Mouse (Mus musculus) thymus, postnatal 14 days (tissue): ENCODE data around the gene Sesn1.
A peak's percentile ranks its signal among the peaks of the same experiment; 100 is the strongest.
"Not testable (repeated sequence)": the region's sequence is repeated elsewhere in the genome, so short reads cannot be mapped to it uniquely, and the experiment has no call there.

Source experiments
- DNase-seq: peaks from one replicate; pipeline ENCODE4 v3.0.0; 2021

Sesn1 gene

DNA sequence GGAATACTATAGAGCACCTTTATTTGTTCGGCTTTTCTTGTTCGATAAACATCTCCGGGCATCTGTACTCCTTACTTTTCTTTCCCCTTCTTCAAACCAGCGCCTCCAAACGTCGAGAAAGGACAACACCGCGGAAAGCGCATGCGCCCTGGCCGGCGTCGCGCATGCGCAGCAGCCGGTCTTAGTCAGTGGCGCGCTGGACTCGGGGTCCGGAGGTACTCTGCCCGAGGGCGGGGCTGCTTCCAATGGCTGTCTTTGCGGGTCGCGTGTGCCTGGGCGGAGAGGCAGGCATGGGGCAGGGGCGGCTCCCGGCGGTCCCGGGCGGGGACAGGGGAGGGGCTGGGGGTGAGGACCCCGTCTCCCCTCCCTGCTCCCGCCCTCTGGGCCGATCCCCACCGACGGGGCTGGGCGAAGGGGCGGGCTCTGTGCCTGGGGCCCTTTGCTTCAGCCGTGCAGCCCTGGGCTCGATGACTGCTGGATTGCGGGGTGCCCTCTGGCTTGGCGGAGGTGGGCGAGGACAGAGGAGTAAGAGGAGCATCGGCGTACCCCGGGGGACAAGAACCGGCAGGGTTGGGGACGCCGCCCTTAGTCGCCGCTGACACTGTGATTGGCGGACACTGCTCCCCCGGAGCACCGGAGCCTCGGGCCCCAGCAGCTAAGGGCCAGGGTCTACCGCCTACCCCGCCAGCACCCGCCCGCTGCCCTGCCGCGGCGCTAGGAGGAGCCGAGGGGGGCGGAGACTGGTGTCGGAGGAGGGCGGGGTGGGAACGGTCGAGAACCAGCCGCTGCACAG lies at the start of gene Sesn1, which contains the start of gene Cep57l1:
Gene Sesn1 (plus strand): TSS at position 165 of the 793 bp plus-strand sequence.
Gene Cep57l1 (minus strand): TSS at position 101 of the 793 bp plus-strand sequence.
- peak; percentile 92 for DNase-seq

DNA sequence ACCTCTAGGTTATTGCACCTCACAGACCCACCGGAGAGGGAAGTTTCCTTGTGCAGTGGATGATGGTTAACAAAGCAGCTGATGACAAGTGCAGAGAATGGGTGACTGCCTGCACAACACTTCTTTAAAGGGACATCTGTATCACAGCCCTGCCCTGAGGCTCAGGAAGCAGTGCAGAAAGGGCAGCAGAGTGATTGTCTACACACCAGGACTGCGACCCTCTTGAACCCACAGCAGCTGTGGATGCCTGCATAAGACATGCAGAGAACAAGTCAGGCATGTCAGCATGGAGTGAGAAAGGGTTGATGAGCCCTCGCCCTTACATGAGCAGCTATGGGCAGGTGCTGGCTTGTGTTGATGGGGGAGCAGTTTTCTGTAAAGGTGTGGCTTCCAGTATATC lies 48.9 kb upstream of the Sesn1 start:
- DNase-seq, result no peak

- no peak for DNase-seq
Observed at GRCm38 (mm10) chr10:41763741-41764385, 45.9 kb upstream of the Sesn1 start.

- no peak for DNase-seq
Observed at GRCm38 (mm10) chr10:41765586-41765985, 44.1 kb upstream of the Sesn1 start.

DNA sequence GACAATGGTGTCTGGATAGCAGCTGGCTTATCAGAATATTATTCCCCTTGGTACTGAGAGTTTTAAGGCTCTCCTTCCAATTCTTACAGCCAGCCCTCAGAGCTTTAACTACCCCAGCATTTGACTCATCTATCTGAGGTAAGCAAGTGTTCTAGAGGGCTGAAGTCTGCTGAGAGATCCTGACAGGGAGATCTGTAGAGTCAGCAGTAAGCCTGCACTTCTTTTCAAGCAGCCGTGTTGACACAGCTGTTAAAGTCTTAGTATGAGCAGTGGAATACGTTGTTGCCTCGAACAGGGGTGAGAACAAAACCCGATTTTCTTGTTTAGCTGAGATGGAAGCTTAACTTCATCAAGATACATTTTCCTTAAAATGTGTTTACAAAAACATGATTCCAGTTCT lies 43.5 kb upstream of the Sesn1 start:
- no peak for DNase-seq

- no peak for DNase-seq
Observed at GRCm38 (mm10) chr10:41767254-41767653, 42.5 kb upstream of the Sesn1 start.

DNA sequence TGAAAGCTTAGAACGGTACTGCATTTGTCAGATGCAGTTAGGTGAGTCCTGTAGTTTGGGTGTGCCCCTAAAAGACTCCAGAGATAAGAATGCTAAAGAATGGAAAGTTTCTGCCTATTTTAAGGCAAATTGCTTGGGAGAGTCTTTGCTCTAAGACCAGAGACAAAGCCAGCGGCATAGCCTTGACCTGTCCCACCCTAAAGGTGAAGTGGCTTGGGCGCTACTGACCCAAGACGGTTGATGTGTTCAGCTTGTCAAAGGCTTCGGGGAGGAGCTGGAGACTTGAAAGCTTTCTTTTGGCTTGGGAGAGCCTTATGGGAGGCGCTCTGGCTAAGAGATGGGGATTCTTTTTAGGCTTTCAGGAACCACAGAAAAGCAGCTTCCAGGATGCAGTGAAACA lies 17.4 kb upstream of the Sesn1 start:
- DNase-seq, result no peak

DNA sequence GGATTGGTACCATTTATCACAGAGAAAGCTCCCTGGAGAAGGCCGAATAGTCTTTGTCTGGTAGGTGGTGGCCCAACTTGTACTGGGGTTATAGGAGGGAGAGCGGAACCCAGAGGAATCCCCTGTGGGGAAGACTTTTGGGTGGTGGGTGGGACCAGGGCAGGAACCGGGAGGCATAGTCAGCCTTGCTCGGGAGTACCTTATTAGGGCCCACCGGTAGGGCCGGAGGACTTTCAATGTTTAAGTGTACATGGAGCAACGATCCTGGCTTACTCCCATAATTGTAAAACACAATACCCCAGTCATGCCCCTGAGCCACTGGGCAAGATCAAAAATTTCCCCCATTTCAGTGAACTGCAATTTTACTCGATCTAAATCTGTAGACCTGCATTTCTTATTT lies 12.5 kb upstream of the Sesn1 start:
- no peak for DNase-seq

DNA sequence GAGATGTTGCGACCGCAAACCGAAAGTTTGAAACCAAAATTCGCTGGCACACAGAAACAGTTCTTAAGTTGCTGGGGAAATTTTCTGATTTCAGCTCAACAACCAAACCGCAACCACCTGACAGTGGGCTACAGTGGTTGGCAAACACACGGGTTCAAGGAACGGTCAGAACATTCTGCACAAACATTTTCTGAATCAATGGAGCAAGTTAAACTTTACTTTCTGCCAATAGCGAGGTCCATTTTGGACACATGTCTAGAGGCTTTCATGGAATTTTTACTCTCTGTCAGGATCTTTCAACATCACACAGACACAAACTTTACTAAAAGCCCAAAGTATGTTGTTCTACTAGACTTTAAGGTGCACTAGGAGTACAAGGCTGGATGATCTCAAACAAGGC lies 6.3 kb upstream of the Sesn1 start:
- DNase-seq, result no peak

- DNase-seq, result no peak
Observed at GRCm38 (mm10) chr10:41804711-41805110, 5.0 kb upstream of the Sesn1 start.

DNA sequence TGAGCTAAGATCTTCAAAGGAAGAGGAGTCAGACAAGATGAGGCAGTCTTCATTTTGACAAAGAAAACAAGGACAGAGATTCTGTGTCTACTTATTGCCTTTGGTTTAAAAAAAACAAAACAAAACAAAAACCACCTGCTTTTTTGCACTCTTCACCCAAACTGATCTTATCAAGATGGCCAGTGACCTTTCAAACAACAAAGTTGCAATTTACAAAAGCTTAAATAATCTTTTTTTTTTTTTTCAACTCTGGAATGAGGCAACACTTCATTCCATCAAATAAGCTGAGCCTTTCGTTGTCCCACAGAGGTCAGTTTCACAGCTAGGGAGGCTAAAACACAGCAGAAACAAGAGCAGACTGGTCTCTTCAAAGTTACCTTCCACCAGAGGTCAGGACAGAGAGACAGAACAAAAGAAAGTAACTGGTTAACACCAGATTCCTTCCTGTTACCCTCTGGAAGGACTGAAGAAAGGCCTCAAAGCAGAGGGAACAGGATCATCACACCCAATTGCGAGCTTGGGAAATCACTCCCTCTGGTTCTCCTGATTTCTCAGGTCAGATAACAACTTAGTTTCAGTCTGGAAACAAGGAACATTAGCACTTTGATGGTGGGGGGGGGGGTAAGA lies 3.9 kb upstream of the Sesn1 start:
- DNase-seq, result no peak

GRCm38 (mm10) chr10:41809080-41809770 lies 510 bp upstream of the Sesn1 start:
- DNase-seq, result peak; percentile 86

- no peak for DNase-seq
Observed at GRCm38 (mm10) chr10:41810564-41811455, 1.1 kb downstream of the Sesn1 start.

DNA sequence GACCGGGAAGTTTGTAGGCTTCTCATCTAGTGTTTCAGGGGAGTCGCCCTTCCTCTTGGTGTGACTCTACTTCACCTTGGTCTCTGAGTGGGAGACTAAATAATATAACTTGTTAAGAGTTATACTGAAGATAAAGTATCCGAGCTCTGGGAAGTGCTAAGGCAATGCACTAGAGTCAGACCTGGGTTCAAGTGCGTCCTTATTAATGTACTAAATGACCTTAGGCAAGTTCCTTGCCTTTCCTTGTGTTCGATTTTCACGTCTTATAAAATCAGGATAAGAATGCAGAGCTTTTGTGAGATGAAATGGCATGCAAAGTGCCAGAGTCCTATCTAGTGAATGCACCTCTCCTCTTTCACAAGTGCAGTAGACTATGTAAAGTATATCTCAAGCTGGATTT lies 2.8 kb downstream of the Sesn1 start:
- no peak for DNase-seq

GRCm38 (mm10) chr10:41814305-41814853 lies 4.6 kb downstream of the Sesn1 start:
- DNase-seq, result no peak

GRCm38 (mm10) chr10:41816516-41816915 lies 6.8 kb downstream of the Sesn1 start:
- no peak for DNase-seq

GRCm38 (mm10) chr10:41818036-41818732 lies 8.4 kb downstream of the Sesn1 start:
- no peak for DNase-seq

DNA sequence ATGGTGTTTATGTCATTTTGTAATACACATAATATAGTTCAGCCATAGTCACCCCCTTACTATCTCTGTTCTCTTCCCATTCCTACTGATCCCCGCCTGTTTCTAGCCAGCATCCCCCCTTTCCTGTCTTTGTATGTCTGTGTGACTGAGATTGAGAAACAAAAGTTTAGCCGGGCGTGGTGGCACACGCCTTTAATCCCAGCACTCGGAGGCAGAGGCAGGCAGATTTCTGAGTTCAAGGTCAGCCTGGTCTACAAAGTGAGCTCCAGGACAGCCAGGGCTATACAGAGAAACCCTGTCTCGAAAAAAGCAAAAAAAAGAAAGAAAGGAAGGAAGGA lies 9.0 kb downstream of the Sesn1 start:
- DNase-seq, result not testable (repeated sequence)

DNA sequence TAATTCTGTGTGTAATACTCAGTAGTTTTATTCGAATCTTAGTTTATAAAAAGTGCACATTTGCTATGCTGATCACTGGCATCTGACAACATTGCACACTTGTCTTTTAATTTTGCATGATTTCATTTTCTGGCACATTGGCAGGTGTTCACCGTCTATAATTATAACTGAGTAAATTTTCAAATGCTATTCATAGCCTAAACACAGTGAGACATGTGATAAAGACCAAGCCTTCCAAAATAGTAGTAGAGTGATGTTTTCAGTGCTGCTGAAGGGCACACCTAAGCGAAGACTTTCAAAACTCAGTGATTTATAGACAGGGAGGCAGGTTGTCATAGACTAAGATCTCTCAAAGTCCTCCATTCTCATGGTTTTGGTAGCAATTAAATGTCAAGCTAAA lies 9.6 kb downstream of the Sesn1 start:
- no peak for DNase-seq

- DNase-seq, result no peak
Observed at GRCm38 (mm10) chr10:41820401-41820800, 10.7 kb downstream of the Sesn1 start.

DNA sequence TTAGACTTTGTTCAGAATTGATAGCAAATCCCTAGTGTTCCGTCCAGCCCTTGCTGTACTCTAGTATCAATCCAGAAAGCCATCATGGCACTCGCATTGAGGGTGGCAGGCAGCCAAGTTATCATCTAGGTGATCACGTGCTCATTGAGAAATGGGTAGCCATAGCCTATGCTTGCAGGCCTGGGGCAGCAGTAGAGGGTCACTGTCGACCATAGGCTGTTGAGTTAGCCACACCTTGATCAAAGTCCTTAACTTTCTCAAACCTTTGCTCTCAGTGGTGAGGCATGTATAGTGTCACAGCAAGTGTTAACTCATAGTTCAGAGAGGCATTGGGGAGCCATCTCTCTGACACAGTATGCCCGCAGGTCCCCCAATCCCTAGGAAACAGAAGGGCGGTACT lies 11.4 kb downstream of the Sesn1 start:
- DNase-seq, result no peak
